Mouse (Mus musculus) ES-E14 (cell line): ENCODE measurements around the gene 2610001J05Rik. TPM values are rescaled to one million over a fixed set of nuclear protein-coding genes. Genes with fewer than 3 reads are reported as not detected.
"Not testable (repeated sequence)": the region's sequence is repeated elsewhere in the genome, so short reads cannot be mapped to it uniquely, and the experiment has no call there.

ENCODE experiments used
- DNase-seq: peaks from one replicate; pipeline ENCODE4 v3.0.0-alpha.2; 2013; ENCODE audit warnings: low read depth, low spot score
- H3K27ac ChIP-seq: 2 replicates; pipeline ENCODE4 v1.5.1; 2012; ENCODE audit warnings: low read depth, mild to moderate bottlenecking, low read length, moderate library complexity, mixed read lengths; ENCODE audit not compliant: poor library complexity, insufficient read depth, severe bottlenecking
- H3K36me3 ChIP-seq: 2 replicates; pipeline ENCODE4 v1.6.1; 2012; ENCODE audit warnings: mild to moderate bottlenecking, low read length, moderate library complexity, mixed read lengths; ENCODE audit not compliant: control insufficient read depth, poor library complexity, insufficient read depth, severe bottlenecking
- H3K4me1 ChIP-seq, 2 experiments: fragments of 150-350 bp in 1 of 2; sonication (generic) in 1 of 2; 2 replicates each; pipeline ENCODE4 v1.6.1; 2012; ENCODE audit warnings: low read length in 2 of 2, mild to moderate bottlenecking in 1 of 2, mixed read lengths in 1 of 2; ENCODE audit not compliant: control insufficient read depth in 2 of 2, insufficient read depth in 2 of 2, poor library complexity in 1 of 2
- H3K4me3 ChIP-seq, 2 experiments: fragments of 150-350 bp in 1 of 2; sonication (generic) in 1 of 2; 2 replicates each; pipeline ENCODE4 v1.5.1; 2012; ENCODE audit warnings: low read length in 2 of 2, low read depth in 1 of 2, mild to moderate bottlenecking in 1 of 2, mixed read lengths in 1 of 2; ENCODE audit not compliant: insufficient read depth in 1 of 2, poor library complexity in 1 of 2, severe bottlenecking in 1 of 2
- H3K9ac ChIP-seq: 2 replicates; pipeline ENCODE4 v1.6.1; 2012; ENCODE audit warnings: low read depth, mild to moderate bottlenecking, low read length, mixed read lengths; ENCODE audit not compliant: poor library complexity, insufficient read depth, severe bottlenecking
- H3K9me3 ChIP-seq: fragments of 150-350 bp; sonication (generic); 2 replicates; pipeline ENCODE4 v1.6.1; 2012; ENCODE audit warnings: low read depth, mild to moderate bottlenecking, low read length; ENCODE audit not compliant: control insufficient read depth, insufficient read depth
- CHD2 ChIP-seq: IDR thresholded peaks from 2 replicates; pipeline ENCODE4 v1.6.1; 2014; ENCODE audit warnings: mild to moderate bottlenecking, low read depth, low read length, inconsistent platforms
- HCFC1 ChIP-seq: IDR thresholded peaks from 2 replicates; pipeline ENCODE4 v1.6.1; 2012; ENCODE audit warnings: low read length, inconsistent platforms, borderline replicate concordance; ENCODE audit not compliant: insufficient read depth
- MAFK ChIP-seq: IDR thresholded peaks from 2 replicates; pipeline ENCODE4 v1.6.1; 2014; ENCODE audit warnings: mild to moderate bottlenecking, low read depth, low read length, inconsistent platforms; ENCODE audit not compliant: insufficient read depth
- ZC3H11A ChIP-seq: IDR thresholded peaks from 2 replicates; pipeline ENCODE4 v1.6.1; 2012; ENCODE audit warnings: low read depth, mild to moderate bottlenecking, inconsistent platforms, low read length, borderline replicate concordance
- ZNF384 ChIP-seq: IDR thresholded peaks from 2 replicates; pipeline ENCODE4 v1.6.1; 2012; ENCODE audit warnings: low read depth, low read length, inconsistent platforms
- in situ Hi-C, 2 experiments: fragments of 600-800 bp; cut with MboI; formaldehyde crosslinking; loops; one replicate each; pipeline ENCODE4 v1.15.1; 2025; ENCODE audit warnings: low sequenced_read_pairs in 2 of 2, inconsistent platforms in 1 of 2; ENCODE audit not compliant: unreplicated experiment in 2 of 2
- total RNA-seq: library from RNA; depleted of rRNA; stranded (reverse); fragments of 300-350 nt; gene quantifications from 2 replicates; pipeline ENCODE4 v1.2.3, GENCODE M21; 2012

Gene 2610001J05Rik
- total RNA-seq, 1 experiment, result 29.1 TPM

DNA sequence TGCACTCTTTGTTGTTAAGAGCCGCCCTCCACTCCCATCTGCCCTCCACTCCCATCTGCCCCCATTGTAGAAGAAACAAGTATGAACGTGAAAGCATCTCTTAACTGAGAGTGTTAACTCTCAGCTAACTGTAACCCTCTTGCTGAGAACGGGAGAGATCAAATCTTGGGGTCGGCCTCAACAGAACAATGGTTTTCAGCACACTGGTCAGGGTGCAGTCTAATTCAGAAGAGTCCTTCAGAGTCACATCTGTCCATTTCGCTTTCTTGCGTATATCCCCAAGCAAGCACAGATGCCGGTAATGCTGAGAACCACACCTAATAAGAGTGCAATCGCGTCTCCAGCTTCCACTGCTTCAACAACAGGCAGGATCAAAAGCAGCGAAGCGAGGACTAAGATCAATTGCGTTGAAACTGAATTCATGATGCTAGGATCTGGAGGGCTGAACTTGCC lies 1.0 kb downstream of the 2610001J05Rik start:
- H3K4me3 ChIP-seq, result peak overlapping the region; percentile 57 to 87
- no peak for DNase-seq
- peaks cover 0 to 2% of the 10 kb centered on the region in 2 experiments; a peak in 1 of 4 replicates for H3K4me1 ChIP-seq
- H3K36me3 ChIP-seq, result no peaks in the 10 kb centered on the region; the same call in 1 of the 2 replicates
- no peaks in the 10 kb centered on the region for H3K9me3 ChIP-seq
- no peak overlapping the region for H3K27ac ChIP-seq
- peak overlapping the region; percentile 51; the same call in 1 of the 2 replicates for H3K9ac ChIP-seq
- in situ Hi-C loops, result no loop called here
- TF ChIP-seq MAFK (no peak), HCFC1 (no peak), ZC3H11A (no peak), ZNF384 (no peak), CHD2 (no peak)

DNA sequence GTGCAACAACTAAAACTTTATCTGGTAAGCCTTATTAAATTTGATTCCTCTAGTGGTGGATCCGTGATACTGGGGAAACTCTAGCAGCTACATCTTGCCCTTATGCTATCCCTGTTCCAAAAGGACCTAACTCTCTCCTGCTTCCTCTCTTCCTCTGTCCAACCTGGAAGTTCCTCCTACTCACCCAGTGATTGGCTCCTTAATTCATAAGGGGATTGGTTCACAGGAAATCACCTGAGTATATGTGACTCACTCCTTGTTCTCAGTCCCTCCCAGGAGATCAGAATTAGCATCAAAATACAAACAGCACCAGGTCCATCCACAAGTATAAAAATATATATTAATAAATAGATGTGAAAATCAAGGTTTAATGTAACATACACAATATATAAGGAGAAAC lies 10.7 kb downstream of the 2610001J05Rik start:
- Histone ChIP-seq H3K27ac (no peak overlapping the region), H3K4me1 (peaks cover 0 to 2% of the 10 kb centered on the region in 2 experiments; a peak in 1 of 4 replicates), H3K9ac (no peak overlapping the region), H3K36me3 (no peaks in the 10 kb centered on the region), H3K9me3 (no peaks in the 10 kb centered on the region), H3K4me3 (no peak overlapping the region)
- in situ Hi-C loops, result no loop called here
- TF ChIP-seq ZC3H11A, result no peak
- TF ChIP-seq CHD2, result no peak
- TF ChIP-seq HCFC1, result no peak
- TF ChIP-seq ZNF384, result no peak
- no peak for TF ChIP-seq MAFK
- no peak for DNase-seq

DNA sequence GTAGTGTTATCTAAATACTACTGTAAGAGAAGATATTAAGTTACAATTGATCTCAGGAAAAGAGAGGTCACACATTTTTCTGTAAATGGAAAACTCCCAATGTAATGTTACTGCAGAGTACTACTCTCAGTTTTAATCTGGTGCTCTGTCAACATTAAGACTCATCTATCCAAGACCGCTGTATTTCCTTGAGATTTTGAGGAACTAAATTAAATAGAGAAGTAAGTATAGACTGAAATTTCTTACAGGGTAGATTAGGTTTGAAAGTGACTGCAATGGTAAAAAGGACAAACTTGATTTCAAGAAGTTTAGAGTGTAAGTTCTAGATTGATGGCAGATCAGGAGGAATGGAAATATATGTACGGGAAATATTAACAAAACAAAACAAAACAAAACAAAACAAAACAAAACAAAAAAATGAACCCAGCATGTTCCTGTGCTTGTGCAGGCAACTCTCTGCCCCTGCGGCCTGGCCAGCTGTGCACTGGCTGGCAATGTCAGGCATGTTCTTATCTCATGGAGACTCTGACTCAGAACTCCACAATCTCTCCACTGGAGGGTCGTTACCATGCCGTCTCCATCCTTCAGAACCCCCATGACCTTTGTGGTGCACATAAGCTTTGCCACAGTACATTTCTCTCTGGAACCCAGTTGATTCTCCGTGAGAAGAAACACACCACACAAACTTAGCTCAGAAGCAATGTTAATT lies 11.3 kb downstream of the 2610001J05Rik start:
- TF ChIP-seq HCFC1, result no peak
- no peak for TF ChIP-seq CHD2
- TF ChIP-seq MAFK, result no peak
- TF ChIP-seq ZC3H11A, result no peak
- Histone ChIP-seq H3K9ac (no peak overlapping the region), H3K9me3 (no peaks in the 10 kb centered on the region), H3K27ac (peak overlapping the region; percentile 8; the same call in 1 of the 2 replicates), H3K4me3 (no peak overlapping the region), H3K4me1 (peaks cover 0 to 2% of the 10 kb centered on the region in 2 experiments; a peak in 1 of 4 replicates), H3K36me3 (no peaks in the 10 kb centered on the region)
- DNase-seq, result no peak
- in situ Hi-C loops, result no loop called here

DNA sequence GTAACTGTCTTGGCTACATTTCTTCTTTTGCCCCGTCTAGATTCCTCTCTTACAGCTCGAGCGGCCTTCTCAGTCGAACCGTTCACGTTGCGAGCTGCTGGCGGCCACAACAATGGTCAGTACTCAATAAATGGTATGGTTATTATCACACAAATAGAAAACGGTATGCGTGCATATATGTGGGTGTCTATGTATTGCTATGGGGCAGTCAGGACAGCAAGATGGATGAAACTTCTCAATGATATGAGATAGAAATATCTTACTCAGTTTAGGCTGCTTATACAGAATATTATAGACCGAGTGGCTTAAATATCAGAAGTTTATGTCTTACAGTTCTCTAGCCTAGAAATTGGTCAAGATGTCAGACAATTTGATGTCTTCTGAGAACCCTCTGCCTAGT lies 17.1 kb downstream of the 2610001J05Rik start:
- Histone ChIP-seq H3K36me3 (no peaks in the 10 kb centered on the region), H3K27ac (peak overlapping the region; percentile 87), H3K9me3 (no peaks in the 10 kb centered on the region), H3K4me3 (peak overlapping the region; percentile 76 to 83), H3K4me1 (peaks cover 0 to 2% of the 10 kb centered on the region in 2 experiments; a peak in 1 of 4 replicates), H3K9ac (peak overlapping the region; percentile 81)
- in situ Hi-C loops, result no loop called here
- no peak for TF ChIP-seq MAFK
- no peak for TF ChIP-seq ZNF384
- TF ChIP-seq HCFC1, result no peak
- no peak for TF ChIP-seq ZC3H11A
- no peak for TF ChIP-seq CHD2
- DNase-seq, result no peak

DNA sequence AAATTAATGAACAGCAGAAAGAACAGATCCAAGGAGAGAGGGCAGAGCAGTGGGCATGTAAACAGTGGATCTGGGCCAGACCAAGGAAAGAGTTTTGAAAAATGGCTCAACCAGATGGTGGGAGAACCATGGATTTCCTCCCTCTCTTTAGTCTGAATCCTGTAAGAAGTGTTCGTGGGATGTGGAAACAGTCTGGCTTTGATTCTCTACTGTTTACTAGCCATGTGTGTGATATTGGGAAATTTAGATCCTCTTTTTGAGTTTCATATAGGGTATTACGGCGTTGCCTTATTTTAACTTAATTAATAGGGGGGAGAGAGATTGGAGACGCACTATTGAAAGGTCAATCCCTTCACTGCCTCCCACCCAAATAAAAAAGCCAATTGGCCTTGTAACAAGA lies 18.1 kb downstream of the 2610001J05Rik start:
- in situ Hi-C loops, result no loop called here
- DNase-seq, result no peak
- Histone ChIP-seq H3K27ac (peak overlapping the region; percentile 74; the same call in 1 of the 2 replicates), H3K9me3 (no peaks in the 10 kb centered on the region), H3K9ac (no peak overlapping the region), H3K36me3 (no peaks in the 10 kb centered on the region), H3K4me1 (peaks cover 0 to 2% of the 10 kb centered on the region in 2 experiments; a peak in 1 of 4 replicates), H3K4me3 (no peak overlapping the region)
- TF ChIP-seq HCFC1, result no peak
- no peak for TF ChIP-seq CHD2
- TF ChIP-seq ZNF384, result no peak
- TF ChIP-seq ZC3H11A, result no peak
- TF ChIP-seq MAFK, result no peak

DNA sequence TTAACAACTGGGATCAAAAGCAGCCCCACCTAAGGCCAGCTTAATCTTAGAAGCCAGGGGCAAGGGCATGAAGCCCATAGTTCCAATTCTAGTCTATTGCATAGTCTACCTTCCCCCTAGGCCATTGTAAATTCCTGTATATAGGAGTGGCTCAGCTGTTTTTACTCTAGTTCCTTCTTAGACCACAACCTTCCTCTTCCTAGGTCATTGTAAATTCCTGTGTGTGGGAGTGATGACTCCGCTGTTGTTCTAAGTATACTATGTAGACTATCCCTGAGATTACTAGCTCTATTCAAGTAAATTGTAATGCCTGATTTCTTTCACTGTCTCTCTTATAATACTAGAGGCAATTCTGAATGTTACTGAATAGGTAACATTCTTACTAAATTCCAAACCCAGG lies 25.3 kb downstream of the 2610001J05Rik start:
- H3K27ac ChIP-seq, H3K9me3 ChIP-seq, in situ Hi-C loops, H3K4me3 ChIP-seq, H3K4me1 ChIP-seq, H3K9ac ChIP-seq, H3K36me3 ChIP-seq, DNase-seq: not testable (repeated sequence)
